Mouse (Mus musculus): Measurements from ENCODE around the gene Med8.

The Med8 gene

DNA sequence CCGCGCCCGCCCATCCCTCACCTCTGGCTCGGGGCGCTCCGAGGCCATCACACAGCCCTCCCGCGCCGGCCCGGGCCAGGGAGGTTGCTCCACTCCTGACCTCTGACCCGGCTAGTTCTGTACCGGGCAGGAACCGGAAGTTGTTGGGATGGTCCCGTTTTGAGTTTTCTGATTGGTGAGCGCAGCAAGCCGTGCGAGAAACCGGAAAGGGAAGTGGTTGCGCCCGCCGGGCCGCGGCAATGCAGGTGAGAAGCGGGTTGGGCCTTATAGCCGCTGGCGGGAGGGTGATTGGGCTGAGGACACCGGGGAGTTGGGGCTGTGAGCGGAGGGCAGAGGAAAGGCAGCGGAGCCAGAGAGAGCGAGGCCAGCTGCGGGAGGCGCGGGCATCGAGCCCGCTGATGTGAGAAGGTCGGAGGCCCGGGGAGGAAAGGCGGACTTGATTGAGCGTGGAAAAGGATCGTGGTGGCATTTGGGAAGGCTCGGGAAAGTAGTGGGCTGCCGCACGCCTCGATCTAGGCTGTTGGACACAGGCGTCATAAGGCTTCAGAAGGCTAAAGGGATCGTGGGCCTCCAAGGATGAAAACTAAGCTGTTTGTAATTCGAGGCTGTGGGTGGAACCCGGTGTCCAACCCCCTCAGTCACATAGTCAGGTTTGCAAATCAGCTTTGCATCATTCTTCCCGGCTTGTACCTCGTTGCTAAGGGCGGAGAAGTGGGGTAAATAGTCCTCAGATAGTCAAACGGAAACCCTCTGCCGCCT, at the start of gene Med8, which contains the start of gene Szt2:
TSS of gene Med8 (plus strand) at position 196 of the 759 bp plus-strand sequence.
TSS of gene Szt2 (minus strand) at position 132 of the 759 bp plus-strand sequence.
- in situ Hi-C loops (cut with MboI; ENCODE audit: low sequenced_read_pairs): no loop called here

DNA sequence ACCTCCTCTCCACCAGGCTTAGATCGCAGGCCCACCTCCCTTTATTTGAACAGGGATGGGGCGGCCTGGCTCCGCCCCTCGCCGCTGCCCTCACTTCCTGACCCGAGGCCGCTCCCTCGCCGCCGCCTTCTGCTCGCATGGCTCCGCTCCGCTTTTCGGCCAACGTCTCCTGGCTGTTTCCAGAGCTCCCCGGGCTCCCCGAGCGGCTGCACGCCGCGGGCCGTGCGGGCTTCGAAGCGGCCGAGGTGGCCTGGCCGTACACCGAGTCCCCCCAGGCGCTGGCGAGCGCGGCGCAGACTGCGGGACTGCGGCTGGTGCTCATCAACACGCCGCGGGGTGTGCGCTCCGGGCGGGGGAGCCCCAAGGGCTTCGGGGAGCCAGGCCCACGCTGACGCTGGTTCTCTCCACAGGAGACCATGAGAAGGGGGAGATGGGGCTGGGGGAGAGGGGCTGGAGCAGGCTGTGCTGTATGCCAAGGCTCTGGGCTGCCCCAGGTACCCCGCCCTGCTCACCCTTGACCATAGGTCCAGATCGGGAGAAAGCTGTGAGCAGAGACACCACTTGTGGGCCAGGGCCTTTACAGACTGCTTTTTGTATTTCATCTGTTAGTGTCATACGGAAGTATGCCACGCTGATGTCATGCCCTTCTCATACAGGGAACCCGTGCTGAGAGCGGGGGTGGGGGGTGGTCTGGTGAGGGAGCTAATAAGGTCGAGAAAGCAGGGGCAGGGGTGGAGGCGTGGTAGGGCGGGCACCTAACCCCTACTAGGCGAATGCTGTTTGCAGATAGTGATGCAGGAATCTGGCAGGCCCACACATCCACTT, 49.0 kb upstream of the Med8 start:
- in situ Hi-C loops (cut with MboI; ENCODE audit: low sequenced_read_pairs): no loop called here

DNA sequence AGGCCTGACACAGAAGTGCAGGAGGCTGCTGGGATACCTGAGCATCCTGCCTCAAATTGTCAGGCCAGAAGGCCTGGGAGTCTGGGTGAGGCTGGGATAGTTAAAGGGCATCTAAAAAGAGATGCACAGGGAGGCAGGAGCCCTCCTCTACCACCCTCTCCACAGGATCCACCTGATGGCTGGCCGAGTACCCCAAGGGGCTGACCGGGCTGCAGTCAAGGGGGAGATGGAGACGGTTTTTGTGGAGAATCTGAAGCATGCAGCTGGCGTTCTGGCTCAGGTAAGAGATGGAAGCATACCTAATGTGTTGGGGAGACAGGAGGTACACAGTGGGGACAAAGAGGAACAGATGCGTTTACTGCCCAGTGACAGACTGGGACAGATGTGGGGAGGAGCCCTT, 47.7 kb upstream of the Med8 start:
- in situ Hi-C loops (cut with MboI; ENCODE audit: low sequenced_read_pairs): no loop called here

DNA sequence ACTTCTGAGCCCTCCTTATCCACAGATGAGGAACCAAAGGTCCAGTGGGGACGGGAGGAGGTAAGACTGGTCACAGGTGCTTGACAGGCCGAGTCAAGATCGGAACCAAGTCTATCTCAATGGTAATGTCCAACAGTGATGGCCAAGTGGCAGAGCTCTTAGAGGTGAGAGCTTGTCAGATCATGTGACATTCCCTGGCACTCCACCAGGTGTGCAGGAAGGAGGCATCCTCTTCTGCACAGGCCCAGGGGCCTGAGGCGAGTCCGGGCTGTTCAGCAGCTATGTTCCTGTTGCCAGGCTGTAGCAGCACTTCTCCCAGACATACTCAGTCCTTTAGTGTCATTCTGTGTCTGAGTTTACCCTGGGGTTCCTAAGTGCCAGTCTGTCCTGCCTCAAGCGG, 46.3 kb upstream of the Med8 start:
- in situ Hi-C loops (cut with MboI; ENCODE audit: low sequenced_read_pairs): no loop called here

DNA sequence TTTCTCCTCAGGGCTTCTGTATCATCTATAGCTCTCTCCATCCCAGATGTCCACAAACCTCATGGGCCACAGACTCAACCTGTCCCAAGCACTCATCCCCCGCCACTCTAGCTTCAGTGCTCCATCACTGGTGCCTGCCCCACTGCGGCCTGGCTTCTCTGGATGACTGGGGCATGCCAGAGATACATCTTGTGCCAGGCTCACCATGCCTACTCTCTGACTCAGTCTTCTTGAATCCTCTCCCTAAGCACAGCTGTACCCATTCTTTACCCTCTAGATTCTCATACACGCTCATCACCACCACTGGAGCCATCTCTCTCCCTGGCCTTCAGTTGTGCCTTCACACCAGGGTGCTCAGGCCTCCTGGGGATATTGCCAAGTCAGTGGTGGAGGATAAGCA, 45.2 kb upstream of the Med8 start:
- in situ Hi-C loops (cut with MboI; ENCODE audit: low sequenced_read_pairs): no loop called here

DNA sequence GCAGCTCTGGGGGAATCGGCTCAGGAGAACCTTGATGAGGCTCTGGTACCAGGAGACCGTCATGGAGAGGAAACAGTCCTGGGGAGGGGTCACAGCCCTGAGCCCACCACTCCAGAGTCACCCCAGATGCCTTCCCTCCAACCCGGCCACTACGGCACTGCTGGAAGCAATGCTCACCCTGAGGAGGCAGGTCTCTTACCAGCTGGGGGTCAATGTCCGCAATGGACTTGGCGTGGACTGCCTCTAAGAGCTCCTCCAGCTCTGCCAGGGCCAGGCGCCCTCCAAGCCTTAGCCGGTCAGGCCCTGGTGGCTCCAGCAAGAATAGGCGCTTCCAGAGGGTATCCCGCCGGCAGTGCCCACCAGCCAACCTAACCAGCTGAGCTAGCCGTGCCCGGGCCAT, 44.5 kb upstream of the Med8 start:
- in situ Hi-C loops (cut with MboI; ENCODE audit: low sequenced_read_pairs): no loop called here

DNA sequence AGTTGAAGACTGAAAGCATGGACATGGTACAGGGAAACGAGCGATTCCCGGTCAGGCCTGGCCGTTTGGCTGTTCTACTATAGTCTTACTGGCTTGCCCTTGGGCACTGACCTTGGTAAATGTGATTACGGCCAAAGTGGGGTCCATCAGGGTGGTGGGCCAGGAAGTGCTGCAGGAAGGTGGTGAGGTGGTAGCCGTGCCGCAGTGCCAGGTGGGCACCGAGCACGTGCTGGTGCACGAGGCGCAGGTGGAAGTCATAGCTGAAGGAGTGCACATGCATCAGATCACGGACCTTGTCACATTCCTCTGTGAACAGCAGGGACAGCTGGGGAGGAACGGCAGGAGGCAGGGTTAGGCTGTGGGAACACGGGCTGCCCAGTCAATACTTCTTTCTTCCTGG, 43.1 kb upstream of the Med8 start:
- in situ Hi-C loops (cut with MboI; ENCODE audit: low sequenced_read_pairs): no loop called here

DNA sequence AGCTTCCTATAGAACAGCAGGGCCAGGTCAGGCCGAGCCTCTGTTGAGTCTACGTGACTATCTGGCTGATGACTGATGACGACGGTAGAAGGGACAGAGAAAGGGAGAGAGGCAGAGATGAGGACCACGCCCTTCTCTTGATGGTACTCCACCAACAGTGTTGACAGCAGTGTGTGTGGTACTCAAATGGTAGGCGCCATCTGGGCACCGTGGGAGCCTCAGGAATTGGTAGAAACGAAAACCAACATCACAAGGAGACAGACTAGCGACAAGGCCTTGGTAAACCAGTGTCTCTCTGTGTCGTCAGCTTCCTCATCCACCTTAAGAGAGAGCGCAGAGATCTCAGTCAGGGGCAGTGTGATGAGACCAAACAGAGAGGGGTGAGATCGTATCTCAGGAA, 41.6 kb upstream of the Med8 start:
- in situ Hi-C loops (cut with MboI; ENCODE audit: low sequenced_read_pairs): no loop called here

DNA sequence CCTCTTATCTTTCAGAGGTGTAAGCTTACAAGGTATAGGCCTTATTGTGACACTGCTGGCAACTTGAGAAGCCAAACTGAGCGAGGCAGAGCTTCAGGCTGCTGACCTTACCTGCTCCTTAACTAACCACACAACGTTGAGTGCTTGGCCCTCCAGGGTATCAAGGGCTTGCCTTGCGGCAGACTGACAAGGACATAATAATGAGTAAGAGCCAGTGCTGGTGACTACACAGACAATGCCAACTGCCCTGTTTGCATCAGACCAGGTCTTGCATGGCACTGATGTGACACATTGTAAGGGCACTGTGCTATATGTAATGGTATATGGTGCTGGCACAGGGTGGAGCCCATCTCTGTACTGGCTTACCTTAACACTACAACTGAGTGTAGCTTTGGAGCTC, 40.5 kb upstream of the Med8 start:
- in situ Hi-C loops (cut with MboI; ENCODE audit: low sequenced_read_pairs): no loop called here

DNA sequence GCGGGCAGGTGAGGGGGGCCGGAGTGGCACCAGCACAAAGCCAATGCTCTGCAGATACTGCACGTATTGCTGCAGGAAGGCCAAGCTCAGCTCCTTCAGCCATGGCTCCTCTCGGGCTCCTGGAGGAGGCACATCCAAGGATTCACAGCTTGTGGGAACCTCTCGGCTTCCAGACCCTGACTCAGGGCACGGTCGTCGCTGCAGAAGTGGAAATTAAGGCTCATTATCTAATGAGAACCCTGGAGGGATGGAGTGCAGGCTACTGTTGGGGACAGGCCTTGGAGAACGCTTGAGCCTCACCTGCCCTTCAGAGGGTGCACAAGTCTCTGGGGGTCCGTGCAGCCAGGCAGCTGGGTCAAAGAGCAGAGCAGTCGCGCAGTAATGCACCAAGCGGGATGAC, 37.3 kb upstream of the Med8 start:
- in situ Hi-C loops (cut with MboI; ENCODE audit: low sequenced_read_pairs): no loop called here

DNA sequence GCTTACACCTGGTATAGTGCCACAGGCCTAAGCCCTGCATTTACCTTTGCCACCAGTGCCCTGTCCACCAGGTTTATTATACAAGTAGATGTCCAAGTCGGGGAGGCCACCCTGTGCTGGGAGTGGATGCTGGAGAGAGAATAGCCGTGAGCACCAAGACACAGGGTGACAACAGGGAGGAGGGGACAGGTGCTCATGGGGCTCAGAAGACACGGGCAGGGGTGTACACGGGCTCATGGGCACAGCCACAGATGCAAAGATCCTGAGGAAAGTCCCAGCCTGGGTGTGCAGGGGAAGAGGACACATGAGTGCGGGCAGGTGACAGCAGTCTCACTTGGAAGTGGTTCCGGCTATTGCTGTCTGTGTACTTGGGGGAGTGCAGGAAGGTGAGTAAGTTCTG, 33.1 kb upstream of the Med8 start:
- in situ Hi-C loops (cut with MboI; ENCODE audit: low sequenced_read_pairs): no loop called here

DNA sequence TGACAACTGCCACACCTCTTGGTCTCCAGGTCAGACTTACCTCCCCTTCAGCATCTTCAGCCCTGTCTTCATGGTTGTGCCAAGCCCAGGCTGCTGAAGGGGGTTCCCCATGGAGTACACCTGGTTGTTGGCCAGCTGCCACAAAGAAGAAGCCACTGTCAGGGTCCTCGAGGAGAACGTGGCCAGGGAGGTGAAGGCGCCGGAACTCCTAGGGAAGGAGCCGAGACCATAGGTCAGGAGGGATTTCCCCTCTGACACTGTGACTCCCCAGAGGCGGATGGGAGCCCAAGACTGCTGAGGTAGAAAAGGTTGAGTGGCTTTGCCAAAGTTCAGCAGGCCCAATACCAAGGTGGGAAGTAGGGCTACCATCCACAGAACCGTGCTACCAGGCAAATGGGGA, 25.9 kb upstream of the Med8 start:
- in situ Hi-C loops (cut with MboI; ENCODE audit: low sequenced_read_pairs): no loop called here

DNA sequence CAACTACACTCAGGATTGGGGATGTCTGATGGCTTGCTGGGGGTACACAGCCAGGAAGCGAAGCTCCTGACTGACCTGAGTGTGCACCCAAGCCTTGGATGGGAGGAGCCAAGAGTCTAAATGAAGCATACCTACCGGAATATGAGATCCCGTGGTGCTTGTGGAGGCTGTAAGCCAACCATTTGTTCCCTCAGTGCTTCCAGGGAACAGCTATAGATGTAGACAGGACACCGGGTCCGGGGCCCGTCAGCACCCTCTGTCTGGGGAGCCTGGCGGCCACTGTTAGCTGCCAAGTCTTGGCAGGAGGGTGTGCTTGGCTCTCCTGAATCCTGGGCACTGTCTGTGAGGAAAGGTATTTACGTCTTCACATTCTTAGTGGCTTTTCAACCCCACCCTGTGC, 21.8 kb upstream of the Med8 start:
- in situ Hi-C loops (cut with MboI; ENCODE audit: low sequenced_read_pairs): no loop called here

DNA sequence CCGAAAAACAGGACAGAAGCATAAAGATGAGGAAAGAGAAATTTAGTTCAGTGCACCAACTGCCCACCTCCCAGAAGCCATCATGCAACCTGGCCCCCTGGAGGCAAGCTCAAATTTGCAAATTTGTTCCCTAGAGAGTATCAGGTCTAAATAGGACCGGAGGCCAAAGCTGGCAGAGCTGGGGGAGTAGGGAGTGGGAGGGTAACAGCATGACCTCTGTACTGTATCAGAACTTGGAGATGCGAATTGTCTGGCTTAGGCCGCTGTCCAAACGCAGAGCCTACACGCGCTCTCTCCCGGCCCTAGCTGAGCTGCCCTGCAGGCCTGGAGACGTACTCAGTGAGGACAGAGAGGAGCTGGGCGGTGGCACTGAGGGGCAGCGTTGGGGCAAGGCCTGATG, 19.0 kb upstream of the Med8 start:
- in situ Hi-C loops (cut with MboI; ENCODE audit: low sequenced_read_pairs): no loop called here

DNA sequence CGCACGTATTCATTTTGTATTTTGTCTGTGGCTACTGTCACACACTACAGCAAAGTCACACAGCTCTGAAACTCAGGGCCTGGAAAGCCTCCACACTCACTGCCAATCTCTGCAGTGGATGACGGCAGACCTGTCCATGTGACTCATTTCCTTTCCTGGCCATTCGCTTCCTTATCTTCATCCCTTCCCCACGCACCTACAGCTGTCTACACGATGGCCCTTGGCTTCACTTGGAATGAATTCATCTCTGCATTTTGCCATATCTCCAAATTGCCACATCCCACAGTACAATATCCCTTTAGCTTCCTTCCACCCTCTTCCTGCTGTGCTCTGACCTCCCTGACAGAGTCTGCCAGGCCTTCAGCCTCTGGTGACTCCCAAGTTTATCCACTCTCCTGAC, 14.6 kb upstream of the Med8 start:
- in situ Hi-C loops (cut with MboI; ENCODE audit: low sequenced_read_pairs): no loop called here

DNA sequence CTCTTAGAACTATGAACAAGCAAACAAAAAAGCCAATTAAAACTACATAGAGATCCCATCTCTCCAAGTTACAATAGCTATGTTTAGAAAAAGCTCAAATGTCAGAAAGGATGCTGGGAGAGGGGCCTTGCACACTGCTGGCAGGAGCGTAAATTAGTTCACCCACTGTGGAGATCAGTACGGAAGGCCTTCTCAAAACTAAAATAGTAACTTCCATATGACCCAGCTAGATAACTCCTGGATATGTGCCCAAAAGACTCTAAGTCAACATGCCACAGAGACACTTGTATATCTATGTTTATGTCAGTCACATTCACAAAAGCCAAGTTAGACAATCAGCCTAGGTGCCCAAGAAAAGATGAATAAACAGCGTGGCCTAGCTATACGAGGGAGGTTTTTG, 13.8 kb upstream of the Med8 start:
- in situ Hi-C loops (cut with MboI; ENCODE audit: low sequenced_read_pairs): no loop called here

DNA sequence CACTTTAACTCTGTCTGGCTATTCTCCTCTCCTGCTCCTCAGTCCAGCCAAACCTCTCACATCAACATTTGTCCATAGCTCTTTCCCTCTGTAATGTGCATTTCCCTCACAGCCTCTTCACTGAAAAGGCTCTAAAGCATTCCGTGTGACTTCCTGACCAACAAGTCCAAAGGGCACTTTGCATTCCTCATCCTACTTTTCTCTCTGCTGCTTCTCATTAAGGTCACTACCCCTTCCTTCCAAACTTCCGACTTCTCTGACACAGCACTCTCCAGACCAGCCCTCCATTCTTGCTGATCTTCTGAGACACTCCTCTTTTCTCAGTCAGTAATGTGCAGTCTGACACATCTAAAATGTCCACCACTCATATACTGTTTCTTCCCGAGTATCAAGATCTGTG, 12.7 kb upstream of the Med8 start:
- in situ Hi-C loops (cut with MboI; ENCODE audit: low sequenced_read_pairs): no loop called here

DNA sequence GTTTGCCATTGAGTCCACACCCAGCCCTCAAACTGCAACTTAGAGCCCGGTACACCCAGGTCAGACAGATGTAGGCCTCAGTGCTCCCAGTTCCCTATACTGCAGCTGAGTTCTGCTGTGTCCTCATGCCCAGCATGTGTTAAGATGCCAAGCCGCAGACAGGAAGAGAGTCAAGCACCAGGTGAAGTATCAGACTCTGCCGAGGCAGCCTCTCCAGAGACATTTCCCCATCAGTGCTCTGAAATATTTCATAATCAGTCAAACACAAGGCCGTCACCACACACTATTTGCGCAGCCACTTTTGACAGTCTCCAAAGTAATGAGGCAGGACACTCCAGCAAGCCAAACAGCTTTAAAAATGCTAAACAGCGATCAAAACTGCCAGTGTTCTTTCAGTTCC, 10.7 kb upstream of the Med8 start:
- in situ Hi-C loops (cut with MboI; ENCODE audit: low sequenced_read_pairs): no loop called here

DNA sequence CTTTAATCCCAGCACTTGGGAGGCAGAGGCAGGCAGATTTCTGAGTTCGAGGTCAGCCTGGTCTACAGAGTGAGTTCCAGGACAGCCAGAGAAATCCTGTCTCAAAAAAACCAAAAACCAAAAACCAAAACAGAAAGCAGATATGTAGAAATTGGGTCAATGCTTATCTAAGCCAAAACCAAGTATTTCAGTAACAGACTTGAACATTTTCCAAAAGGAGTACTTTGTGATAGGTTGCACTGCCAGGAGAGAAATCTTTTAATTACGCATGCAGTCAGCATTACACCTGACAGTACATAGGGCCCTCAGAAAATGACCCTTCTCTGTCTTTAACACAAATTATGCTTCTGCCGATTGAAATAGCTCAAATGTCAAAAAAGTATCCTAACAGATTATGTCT, 7.7 kb upstream of the Med8 start:
- in situ Hi-C loops (cut with MboI; ENCODE audit: low sequenced_read_pairs): no loop called here

DNA sequence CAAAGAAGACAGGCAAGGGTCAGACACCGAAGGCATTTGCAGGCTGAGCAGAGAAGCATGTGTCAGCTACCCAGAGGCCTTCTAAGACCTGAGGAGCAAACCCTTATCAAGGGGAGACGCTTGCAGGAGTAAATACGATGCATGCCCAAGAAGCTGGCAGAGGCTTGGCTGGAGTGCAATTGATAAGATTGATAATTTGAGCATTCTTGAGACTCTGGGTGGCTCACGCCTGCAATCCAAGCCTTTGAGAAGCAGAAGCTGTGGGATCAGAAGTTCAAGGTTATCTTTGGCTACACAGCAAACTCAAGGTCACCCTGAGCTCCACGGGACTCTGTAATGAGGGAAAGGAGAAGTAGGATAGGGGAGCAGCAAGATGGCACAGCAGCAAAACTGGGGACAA, 7.2 kb upstream of the Med8 start:
- in situ Hi-C loops (cut with MboI; ENCODE audit: low sequenced_read_pairs): no loop called here

DNA sequence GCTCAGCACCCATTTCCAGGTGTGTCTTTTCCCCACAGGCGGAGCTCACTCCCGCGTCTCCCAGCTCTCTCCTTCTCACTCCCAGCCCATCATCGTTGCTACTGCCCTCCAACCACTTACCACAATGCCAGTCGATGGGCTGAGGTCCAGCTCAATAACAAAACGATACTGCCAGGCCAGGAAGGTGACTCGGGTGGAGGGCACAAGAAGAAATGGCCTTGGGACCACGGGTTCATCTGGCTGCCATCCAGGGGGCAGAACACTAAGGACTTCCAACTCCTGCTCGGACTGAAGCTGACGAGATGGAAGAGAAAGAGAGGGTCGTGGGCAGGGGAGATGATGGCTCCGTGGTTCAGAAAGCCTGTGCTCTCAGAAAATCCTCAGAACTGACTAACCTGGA, 6.4 kb upstream of the Med8 start:
- in situ Hi-C loops (cut with MboI; ENCODE audit: low sequenced_read_pairs): no loop called here

DNA sequence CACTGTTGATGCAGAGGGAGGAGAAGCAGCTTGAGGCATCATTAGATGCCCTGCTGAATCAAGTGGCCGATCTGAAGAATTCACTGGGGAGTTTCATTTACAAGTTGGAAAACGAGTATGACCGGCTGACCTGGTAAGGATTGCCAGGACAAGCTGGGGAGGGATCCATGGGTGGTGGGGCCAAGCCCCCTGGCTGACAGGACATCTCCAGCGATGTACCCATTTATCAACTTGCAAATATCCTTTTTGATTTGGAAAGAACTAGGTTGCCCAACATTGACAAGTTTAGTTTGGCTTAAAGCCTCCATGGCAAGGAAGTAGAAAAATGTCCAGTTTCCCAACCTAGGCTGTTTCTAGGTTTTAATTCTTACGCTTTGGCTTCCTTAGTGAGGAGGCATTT, 1.7 kb downstream of the Med8 start:
- in situ Hi-C loops (cut with MboI; ENCODE audit: low sequenced_read_pairs): no loop called here
